Mouse (Mus musculus): ENCODE data around the gene Grpr. TPM values are rescaled to one million over a fixed set of nuclear protein-coding genes. Genes with fewer than 3 reads are reported as not detected.
A peak's percentile ranks its signal among the peaks of the same experiment; 100 is the strongest.

The Grpr gene
- 0.40 and 0.50 TPM in 2 replicates for polyA plus RNA-seq (2012; rRNA removed)

DNA sequence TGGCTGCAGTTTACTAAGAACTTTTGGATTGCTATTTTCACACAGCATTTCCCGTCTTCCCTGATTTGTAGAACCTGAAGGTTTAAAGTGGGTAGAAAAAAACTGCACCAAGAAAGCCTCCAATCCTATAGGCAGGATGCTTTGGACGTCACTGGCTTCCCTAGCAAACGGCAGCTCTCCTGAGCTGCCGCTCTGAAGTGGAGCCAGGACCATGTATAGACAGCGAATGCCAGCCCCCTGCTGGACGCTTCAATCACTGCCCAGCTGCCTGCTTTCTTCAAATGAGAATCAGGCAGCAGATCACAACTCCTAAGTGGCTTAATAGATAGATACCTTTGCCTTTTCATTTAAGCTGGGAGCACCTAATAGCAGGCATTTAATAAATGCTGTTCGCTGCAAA is at the start of gene Grpr:
Grpr (minus strand) TSS at position 12 of the 400 bp plus-strand sequence.
- no peak within 1 kb of the TSS for H3K4me3 ChIP-seq (ENCODE audit: insufficient read depth, low read length)
- no peak within 1 kb of the TSS for H3K27ac ChIP-seq (ENCODE audit: insufficient read depth, low read length)
- no peaks in the 10 kb centered on the region for H3K4me1 ChIP-seq (ENCODE audit: control insufficient read depth, insufficient read depth, low read length)
- TF ChIP-seq POLR2A (IDR thresholded peaks at IDR 0.05; ENCODE audit: extremely low read depth, insufficient read depth, low read length), result no peak
- peak; percentile 27; the same call in 1 of the 2 replicates for TF ChIP-seq CTCF (IDR thresholded peaks at IDR 0.05; ENCODE audit: extremely low read depth, insufficient read depth, low read length)

DNA sequence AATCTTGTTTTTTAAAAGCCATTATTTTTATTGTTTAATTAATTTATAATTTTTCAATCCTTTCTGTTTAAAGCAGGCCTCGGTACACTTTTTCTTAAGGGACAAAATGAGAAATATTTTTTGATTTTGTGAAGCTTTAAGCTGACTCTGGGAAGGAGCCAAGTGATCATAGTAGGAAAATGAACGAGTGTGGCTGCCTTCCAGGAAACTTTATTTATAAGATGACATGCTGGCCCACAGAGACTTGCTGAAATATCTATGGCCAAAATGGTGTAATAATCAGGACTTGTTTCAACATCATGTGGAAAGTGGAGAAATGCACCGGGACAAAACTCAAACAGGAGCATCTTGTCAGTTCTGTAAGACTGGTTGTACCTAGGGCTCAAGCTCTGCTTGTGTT is 11.0 kb upstream of the Grpr start:
- H3K4me1 ChIP-seq (ENCODE audit: control insufficient read depth, insufficient read depth, low read length), result no peaks in the 10 kb centered on the region
- TF ChIP-seq POLR2A (IDR thresholded peaks at IDR 0.05; ENCODE audit: extremely low read depth, insufficient read depth, low read length) (no peak), CTCF (IDR thresholded peaks at IDR 0.05; ENCODE audit: extremely low read depth, insufficient read depth, low read length) (no peak)
- H3K4me3 ChIP-seq (ENCODE audit: insufficient read depth, low read length), result no peak overlapping the region
- no peak overlapping the region for H3K27ac ChIP-seq (ENCODE audit: insufficient read depth, low read length)

DNA sequence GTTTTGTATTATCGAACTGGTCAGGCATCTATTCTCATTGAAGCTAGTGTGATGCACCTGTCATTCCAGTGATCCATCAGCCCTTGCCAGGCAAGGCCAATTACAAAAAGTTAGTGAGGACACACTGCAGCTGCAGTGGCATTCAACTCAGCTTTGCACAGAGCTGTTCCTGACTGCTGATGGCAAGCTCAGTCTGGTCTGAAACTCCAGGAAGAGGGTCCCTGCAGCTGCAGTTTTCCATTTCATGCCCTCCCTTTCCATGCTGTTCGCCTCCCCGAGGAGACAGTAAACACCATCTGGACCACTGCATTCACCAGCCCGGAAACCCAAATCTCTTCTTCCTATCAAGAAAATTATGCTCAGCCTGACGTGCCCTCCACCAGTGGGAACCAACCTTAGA is 2.4 kb downstream of the Grpr start:
- no peak for TF ChIP-seq CTCF (IDR thresholded peaks at IDR 0.05; ENCODE audit: extremely low read depth, insufficient read depth, low read length)
- no peak for TF ChIP-seq POLR2A (IDR thresholded peaks at IDR 0.05; ENCODE audit: extremely low read depth, insufficient read depth, low read length)
- Histone ChIP-seq H3K4me1 (ENCODE audit: control insufficient read depth, insufficient read depth, low read length) (no peaks in the 10 kb centered on the region), H3K27ac (ENCODE audit: insufficient read depth, low read length) (no peak overlapping the region), H3K4me3 (ENCODE audit: insufficient read depth, low read length) (no peak overlapping the region)

DNA sequence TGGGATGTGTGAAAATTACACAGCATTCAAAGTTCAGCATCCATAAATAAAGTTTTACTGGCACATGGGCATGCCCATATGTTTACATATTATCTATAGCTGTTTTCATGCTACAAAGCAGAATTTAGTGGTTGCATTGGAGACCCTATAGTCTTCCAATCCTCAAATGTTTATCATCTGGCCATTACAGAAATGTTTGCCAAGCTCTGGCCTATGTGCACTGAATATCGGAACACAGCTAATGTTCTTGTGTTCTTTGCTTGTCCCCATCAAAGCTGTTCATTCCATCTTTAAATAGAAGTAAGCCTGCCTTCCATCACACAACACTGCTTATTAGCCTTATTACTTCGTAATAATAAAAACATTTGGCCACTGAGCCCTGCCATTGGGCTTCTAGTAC is 16.6 kb downstream of the Grpr start:
- Histone ChIP-seq H3K27ac (ENCODE audit: insufficient read depth, low read length) (no peak overlapping the region), H3K4me3 (ENCODE audit: insufficient read depth, low read length) (no peak overlapping the region), H3K4me1 (ENCODE audit: control insufficient read depth, insufficient read depth, low read length) (no peaks in the 10 kb centered on the region)
- TF ChIP-seq CTCF (IDR thresholded peaks at IDR 0.05; ENCODE audit: extremely low read depth, insufficient read depth, low read length) (no peak), POLR2A (IDR thresholded peaks at IDR 0.05; ENCODE audit: extremely low read depth, insufficient read depth, low read length) (no peak)

DNA sequence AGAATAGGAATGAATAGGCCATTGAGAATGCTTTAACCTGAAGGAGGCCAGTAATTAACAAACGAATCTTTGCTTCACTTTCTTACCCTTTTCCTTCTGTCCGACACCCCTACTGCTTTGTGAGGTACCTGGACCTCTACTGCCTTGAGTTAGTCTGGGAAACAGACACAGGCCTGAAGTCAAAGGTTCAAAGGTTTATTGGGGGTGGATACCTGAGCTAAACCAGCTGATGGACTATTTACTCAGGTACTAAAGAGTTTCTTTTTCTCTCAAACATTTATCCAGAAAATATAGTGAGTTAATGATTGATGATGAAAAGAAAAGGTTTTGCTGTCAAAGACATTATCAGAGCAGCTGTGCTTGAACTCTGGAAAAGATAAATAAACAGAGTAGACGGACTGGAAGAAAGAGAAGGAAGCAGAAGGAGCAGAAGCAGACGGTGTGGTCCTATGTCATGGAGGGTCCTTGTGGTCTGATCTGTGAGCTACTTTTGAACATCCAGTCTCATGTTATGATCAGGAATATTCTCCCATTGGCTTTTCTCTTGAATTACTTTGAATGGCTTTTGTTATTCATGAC is 30.4 kb downstream of the Grpr start:
- no peak overlapping the region for H3K4me3 ChIP-seq (ENCODE audit: insufficient read depth, low read length)
- no peak overlapping the region for H3K27ac ChIP-seq (ENCODE audit: insufficient read depth, low read length)
- TF ChIP-seq POLR2A (IDR thresholded peaks at IDR 0.05; ENCODE audit: extremely low read depth, insufficient read depth, low read length) (no peak), CTCF (IDR thresholded peaks at IDR 0.05; ENCODE audit: extremely low read depth, insufficient read depth, low read length) (no peak)
- H3K4me1 ChIP-seq (ENCODE audit: control insufficient read depth, insufficient read depth, low read length), result no peaks in the 10 kb centered on the region

DNA sequence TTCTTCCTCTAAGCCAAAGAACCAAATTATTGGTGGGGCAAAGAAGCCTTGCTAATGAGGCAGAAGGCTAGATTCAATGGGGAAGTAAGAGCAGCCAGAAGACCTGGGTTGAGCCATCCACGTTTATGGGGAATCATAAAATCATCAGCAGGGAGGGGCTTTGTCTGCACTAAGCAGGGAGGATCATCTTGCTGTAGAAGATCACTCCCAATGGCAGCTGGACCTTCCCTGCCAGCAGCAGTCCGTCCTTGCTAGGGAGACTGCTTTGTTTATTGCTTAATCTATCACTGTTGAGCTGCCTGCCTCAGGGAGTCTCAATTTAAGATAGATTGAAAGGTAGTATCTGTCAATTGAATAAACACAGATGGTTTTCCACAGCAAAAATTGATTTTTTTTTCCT is 37.7 kb downstream of the Grpr start:
- H3K27ac ChIP-seq (ENCODE audit: insufficient read depth, low read length), result no peak overlapping the region
- TF ChIP-seq POLR2A (IDR thresholded peaks at IDR 0.05; ENCODE audit: extremely low read depth, insufficient read depth, low read length), result no peak
- no peak for TF ChIP-seq CTCF (IDR thresholded peaks at IDR 0.05; ENCODE audit: extremely low read depth, insufficient read depth, low read length)
- H3K4me1 ChIP-seq (ENCODE audit: control insufficient read depth, insufficient read depth, low read length), result no peaks in the 10 kb centered on the region
- no peak overlapping the region for H3K4me3 ChIP-seq (ENCODE audit: insufficient read depth, low read length)

DNA sequence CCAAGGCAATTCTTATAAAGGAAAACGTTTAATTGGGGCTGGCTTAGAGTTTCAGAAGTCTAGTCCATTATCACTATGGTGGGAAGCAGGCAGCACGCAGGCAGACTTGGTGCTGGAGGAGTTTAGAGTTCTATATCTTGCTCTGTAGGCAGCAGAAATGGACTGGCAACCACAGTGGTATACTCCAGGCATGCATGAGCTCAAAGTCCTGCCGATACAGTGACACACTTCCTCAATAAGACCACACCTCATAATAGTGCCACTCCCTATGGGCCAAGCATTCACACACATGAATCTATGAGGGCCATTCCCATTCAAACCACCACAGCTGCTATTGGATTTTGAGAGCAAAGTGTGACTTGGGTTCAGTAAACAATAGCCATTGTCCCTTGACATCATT is 47.4 kb downstream of the Grpr start:
- Histone ChIP-seq H3K27ac (ENCODE audit: insufficient read depth, low read length) (no peak overlapping the region), H3K4me3 (ENCODE audit: insufficient read depth, low read length) (no peak overlapping the region)
- no peak for TF ChIP-seq CTCF (IDR thresholded peaks at IDR 0.05; ENCODE audit: extremely low read depth, insufficient read depth, low read length)

More for the DNA sequence above, 47.4 kb downstream of the Grpr start:
- H3K4me1 ChIP-seq (ENCODE audit: control insufficient read depth, insufficient read depth, low read length), result no peaks in the 10 kb centered on the region

Other genes with a start within 250 kb of the Grpr start
- 0.70 and 0.73 TPM in 2 replicates for gene Rnf138rt1, start 211.7 kb upstream of the Grpr start, polyA plus RNA-seq (2012; rRNA removed)